Mouse (Mus musculus): ENCODE results near the gene Naa40.

Naa40 gene

GRCm38 (mm10) chr19:7185059-7185458, 55.9 kb downstream of the Naa40 start:
- no peak for DNase-seq (ENCODE audit: extremely low read depth, insufficient read length, low spot score)

GRCm38 (mm10) chr19:7183419-7183818, 57.6 kb downstream of the Naa40 start:
- no peak for DNase-seq (ENCODE audit: extremely low read depth, insufficient read length, low spot score)

- no peak for DNase-seq (ENCODE audit: extremely low read depth, insufficient read length, low spot score)
Observed at GRCm38 (mm10) chr19:7182273-7182949, 58.6 kb downstream of the Naa40 start.

- DNase-seq (ENCODE audit: extremely low read depth, insufficient read length, low spot score), result no peak
Observed at GRCm38 (mm10) chr19:7181496-7181895, 59.5 kb downstream of the Naa40 start.

GRCm38 (mm10) chr19:7180756-7181405, 60.1 kb downstream of the Naa40 start:
- no peak for DNase-seq (ENCODE audit: extremely low read depth, insufficient read length, low spot score)

GRCm38 (mm10) chr19:7178841-7179452, 62.0 kb downstream of the Naa40 start:
- DNase-seq (ENCODE audit: extremely low read depth, insufficient read length, low spot score), result peak; percentile 41

GRCm38 (mm10) chr19:7177804-7178511, 63.0 kb downstream of the Naa40 start:
- no peak for DNase-seq (ENCODE audit: extremely low read depth, insufficient read length, low spot score)

GRCm38 (mm10) chr19:7176041-7176696, 64.8 kb downstream of the Naa40 start:
- no peak for DNase-seq (ENCODE audit: extremely low read depth, insufficient read length, low spot score)

Data from 3134 (cell line).